Mouse (Mus musculus): ENCODE measurements around the gene Atp5s. TPM values are rescaled to one million over a fixed set of nuclear protein-coding genes. Genes with fewer than 3 reads are reported as not detected.

The Atp5s gene
- polyA plus RNA-seq, 1 experiment from 2014 or later = 21.2 TPM

DNA sequence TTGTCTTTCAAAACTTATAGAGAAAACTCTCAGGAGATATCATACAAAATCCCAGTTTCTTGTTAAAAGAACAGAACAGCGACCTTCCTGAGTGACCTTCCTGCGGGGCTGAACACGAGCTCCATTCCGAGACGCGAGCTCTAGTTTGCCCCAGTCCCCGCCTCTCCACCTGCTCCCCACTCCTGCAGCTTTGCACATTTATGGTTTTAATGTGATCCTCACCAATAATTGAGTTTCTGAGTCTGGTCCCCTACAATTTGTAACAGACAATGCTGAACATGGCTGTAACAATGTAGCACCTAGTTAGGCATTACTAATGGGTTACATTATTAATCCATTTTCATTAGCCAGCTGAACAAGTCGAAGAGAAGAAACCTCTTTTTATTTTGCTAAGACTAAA lies 56.7 kb downstream of the Atp5s start:
- DNase-seq (no peak), ATAC-seq (ENCODE audit: low read depth) (no peak)
- Histone ChIP-seq H3K4me2 (no peak overlapping the region), H3K36me3 (no peaks in the 10 kb centered on the region), H3K27ac (peak overlapping the region; percentile 96; the same call in 1 of the 2 replicates), H3K27me3 (peaks cover 1% of the 10 kb centered on the region; the same call in 1 of the 2 replicates), H3K4me3 (replicated peaks) (no peak overlapping the region), H3K4me1 (replicated peaks) (peaks cover 61% of the 10 kb centered on the region), H3K9ac (no peak overlapping the region), H3K9me3 (replicated peaks) (no peaks in the 10 kb centered on the region)
- WGBS (ENCODE audit: insufficient replicate concordance) = 91% methylated on average over 8 of the region's 8 CpGs

DNA sequence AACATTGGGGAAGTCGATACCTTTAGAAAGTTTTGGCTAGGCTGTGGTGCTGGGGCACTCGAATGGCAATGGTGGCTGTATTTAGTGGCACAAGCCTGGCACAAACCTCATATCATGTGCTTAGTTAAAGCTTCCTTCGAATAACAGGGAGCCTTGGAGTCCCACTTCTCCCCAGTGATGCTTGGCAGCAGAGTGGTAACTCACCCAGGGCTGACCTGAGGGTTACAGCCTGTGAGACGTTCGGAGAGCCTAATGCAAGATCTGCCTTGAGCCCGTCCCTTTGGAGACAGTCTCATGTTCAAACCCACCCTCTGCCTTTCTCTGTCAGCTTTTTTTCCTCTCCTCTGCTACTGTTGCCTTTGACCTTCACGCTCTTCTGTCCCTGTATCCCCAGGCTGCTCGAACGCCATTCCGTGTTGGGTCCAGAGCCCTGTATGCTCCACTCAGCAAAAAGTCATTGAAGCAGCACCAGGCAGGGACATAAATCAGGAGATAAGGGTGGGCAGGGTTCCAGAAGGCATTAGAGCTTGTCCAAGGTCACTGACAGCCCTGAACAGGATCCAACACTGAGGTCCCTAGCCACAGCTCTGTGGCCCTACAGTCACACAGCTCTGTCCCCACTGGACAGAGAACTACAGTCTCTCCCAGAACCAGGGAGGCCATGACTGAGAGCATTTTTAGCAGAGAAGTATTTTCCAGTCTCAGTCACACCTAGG lies 57.3 kb downstream of the Atp5s start:
- no peak overlapping the region for H3K4me3 ChIP-seq (replicated peaks)
- ATAC-seq (ENCODE audit: low read depth) (peak; percentile 35), DNase-seq (no peak)
- WGBS (ENCODE audit: insufficient replicate concordance) = 80% methylated on average over 10 of the region's 10 CpGs
- H3K4me1 ChIP-seq (replicated peaks) = peaks cover 61% of the 10 kb centered on the region
- H3K27ac ChIP-seq = peak overlapping the region; percentile 96
- peak overlapping the region; percentile 66 for H3K9ac ChIP-seq
- no peaks in the 10 kb centered on the region for H3K9me3 ChIP-seq (replicated peaks)
- peak overlapping the region; percentile 69 for H3K4me2 ChIP-seq
- peaks cover 4% of the 10 kb centered on the region for H3K27me3 ChIP-seq
- H3K36me3 ChIP-seq = no peaks in the 10 kb centered on the region

DNA sequence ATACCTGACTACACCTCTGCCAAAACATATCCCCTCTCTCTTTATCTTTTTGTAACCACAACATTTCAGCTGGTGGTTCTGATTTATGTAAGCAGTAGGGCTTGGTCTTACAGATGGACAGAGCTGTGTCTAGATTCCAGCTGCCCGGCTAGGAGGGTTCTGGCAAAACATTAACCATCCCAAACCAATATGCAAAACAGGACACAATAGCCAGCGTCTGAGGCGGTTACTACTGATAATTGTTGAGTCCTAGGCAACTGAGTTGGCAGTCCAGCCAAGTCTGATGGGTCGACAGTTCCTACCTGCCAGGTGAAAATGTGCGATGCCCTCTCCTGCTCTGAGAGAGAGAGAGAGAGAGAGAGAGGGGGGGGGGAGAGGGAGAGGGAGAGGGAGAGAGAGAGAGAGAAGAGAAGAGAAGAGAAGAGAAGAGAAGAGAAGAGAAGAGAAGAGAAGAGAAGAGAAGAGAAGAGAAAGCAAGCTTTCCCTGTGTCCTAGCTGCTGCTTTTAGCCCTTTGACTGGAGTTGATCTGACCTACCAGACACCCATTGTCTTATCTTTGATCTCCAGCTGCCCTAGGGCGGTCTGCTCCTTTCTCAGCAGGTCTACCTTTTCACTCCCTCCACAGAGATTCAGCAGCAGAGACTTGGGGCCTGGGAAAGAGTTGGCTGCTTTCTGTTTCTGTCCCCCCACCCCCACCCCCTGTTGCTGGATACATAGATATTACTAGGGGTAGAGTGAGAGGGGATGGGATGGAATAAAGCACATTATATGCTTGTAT lies 58.7 kb downstream of the Atp5s start:
- Histone ChIP-seq H3K9ac (peak overlapping the region; percentile 66), H3K4me2 (peak overlapping the region; percentile 69), H3K4me3 (replicated peaks) (peak overlapping the region; percentile 37)

DNA sequence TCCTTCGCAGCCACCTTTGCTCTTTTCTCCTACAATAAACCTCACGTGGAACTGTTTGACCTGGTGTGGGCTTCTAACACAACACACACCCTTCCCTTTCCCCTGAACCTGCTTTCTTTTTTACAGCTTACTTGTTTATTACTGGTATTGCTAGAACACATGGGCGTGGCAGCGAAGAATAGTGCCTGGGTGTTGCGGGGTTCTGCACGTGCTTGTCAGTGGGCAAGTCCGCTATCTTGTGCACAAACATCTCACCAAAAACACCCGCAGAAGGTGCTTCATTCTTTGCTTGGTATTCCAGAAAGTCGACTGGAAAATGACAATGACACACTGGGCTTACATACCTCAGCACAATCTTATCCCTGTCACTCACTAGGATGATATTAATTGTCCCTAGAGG lies 60.7 kb downstream of the Atp5s start:
- H3K9ac ChIP-seq = no peak overlapping the region
- 63% methylated on average over 9 of the region's 9 CpGs for WGBS (ENCODE audit: insufficient replicate concordance)
- H3K4me3 ChIP-seq (replicated peaks) = no peak overlapping the region
- H3K27me3 ChIP-seq = peaks cover 32% of the 10 kb centered on the region
- peaks cover 82% of the 10 kb centered on the region for H3K4me1 ChIP-seq (replicated peaks)
- H3K27ac ChIP-seq = peak overlapping the region; percentile 69; the same call in 1 of the 2 replicates
- H3K36me3 ChIP-seq = no peaks in the 10 kb centered on the region
- no peak overlapping the region for H3K4me2 ChIP-seq
- no peak for DNase-seq
- ATAC-seq (ENCODE audit: low read depth) = no peak
- no peaks in the 10 kb centered on the region for H3K9me3 ChIP-seq (replicated peaks)

More for the DNA sequence above, 58.7 kb downstream of the Atp5s start:
- Histone ChIP-seq H3K4me1 (replicated peaks) (peaks cover 65% of the 10 kb centered on the region), H3K27me3 (peaks cover 13% of the 10 kb centered on the region), H3K27ac (peak overlapping the region; percentile 96), H3K9me3 (replicated peaks) (no peaks in the 10 kb centered on the region), H3K36me3 (no peaks in the 10 kb centered on the region)
- peak; percentile 98 for ATAC-seq (ENCODE audit: low read depth)
- peak; percentile 80 for DNase-seq
- 37% methylated on average over 6 of the region's 6 CpGs for WGBS (ENCODE audit: insufficient replicate concordance)

DNA sequence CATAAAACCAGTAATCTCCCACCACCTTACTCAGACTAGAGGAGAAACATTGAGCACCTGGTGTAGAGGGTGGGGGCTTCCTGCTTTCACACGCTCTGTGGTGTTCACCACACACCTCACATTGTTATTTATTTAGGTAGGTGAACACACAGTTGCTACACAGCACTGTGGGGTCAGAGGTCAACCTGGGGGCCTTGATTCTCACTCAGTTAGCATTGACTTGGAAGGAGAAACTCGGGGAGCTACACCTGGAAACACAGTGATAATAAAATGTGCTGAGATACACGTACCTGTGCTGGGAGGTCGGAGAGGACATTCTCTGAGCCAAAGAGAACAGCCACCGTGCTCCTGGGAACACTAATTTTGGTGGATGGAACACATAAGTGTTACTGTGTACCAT lies 63.6 kb downstream of the Atp5s start:
- Histone ChIP-seq H3K4me2 (no peak overlapping the region), H3K27me3 (peaks cover 50% of the 10 kb centered on the region), H3K4me3 (replicated peaks) (no peak overlapping the region), H3K27ac (no peak overlapping the region), H3K36me3 (no peaks in the 10 kb centered on the region), H3K9ac (no peak overlapping the region), H3K9me3 (replicated peaks) (no peaks in the 10 kb centered on the region), H3K4me1 (replicated peaks) (peaks cover 75% of the 10 kb centered on the region)
- DNase-seq (no peak), ATAC-seq (ENCODE audit: low read depth) (no peak)
- WGBS (ENCODE audit: insufficient replicate concordance) = 72% methylated on average over 5 of the region's 5 CpGs

DNA sequence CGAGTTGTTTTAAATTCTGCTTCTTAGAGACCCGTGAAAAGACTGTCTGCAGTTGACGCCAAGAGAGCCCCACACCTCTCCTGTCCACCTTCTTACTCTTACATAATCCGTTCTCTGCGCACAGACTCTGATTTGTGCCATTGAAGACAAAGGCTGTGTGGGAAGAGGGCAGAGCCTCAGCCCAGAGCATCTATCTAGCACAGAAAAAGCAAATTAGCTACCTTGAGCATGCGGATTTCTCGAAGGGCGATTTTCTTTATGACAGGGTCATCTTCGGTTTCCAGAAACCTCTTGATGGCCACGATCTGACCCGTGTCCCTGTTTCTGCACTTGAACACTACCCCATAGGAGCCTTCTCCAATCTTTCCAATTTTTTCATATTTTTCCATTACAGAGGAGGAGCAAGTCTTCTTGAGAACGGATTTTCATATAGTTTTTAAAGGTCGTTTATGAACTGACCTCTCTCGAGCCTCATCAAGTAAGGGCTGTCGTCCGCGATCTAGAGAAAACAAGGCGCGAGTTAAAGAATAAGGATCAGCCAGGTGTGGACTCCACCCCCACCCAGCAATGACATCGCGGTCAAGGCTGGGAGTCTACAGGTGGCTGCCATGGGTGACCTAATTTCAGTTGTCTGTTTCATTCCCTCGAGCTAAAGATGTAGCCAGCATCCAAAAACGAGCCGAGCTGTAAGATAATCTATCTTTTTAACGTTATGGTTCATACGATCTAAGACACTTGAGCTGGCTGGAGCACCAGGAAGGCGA lies 65.2 kb downstream of the Atp5s start:
- ATAC-seq (ENCODE audit: low read depth) = peak; percentile 47
- Histone ChIP-seq H3K9me3 (replicated peaks) (no peaks in the 10 kb centered on the region), H3K4me1 (replicated peaks) (peaks cover 60% of the 10 kb centered on the region), H3K9ac (peak overlapping the region; percentile 77), H3K4me3 (replicated peaks) (peak overlapping the region; percentile 66), H3K4me2 (peak overlapping the region; percentile 96), H3K27ac (peak overlapping the region; percentile 60; the same call in 1 of the 2 replicates), H3K27me3 (peaks cover 59% of the 10 kb centered on the region), H3K36me3 (no peaks in the 10 kb centered on the region)
- WGBS (ENCODE audit: insufficient replicate concordance) = 34% methylated on average over 27 of the region's 27 CpGs
- DNase-seq = no peak

DNA sequence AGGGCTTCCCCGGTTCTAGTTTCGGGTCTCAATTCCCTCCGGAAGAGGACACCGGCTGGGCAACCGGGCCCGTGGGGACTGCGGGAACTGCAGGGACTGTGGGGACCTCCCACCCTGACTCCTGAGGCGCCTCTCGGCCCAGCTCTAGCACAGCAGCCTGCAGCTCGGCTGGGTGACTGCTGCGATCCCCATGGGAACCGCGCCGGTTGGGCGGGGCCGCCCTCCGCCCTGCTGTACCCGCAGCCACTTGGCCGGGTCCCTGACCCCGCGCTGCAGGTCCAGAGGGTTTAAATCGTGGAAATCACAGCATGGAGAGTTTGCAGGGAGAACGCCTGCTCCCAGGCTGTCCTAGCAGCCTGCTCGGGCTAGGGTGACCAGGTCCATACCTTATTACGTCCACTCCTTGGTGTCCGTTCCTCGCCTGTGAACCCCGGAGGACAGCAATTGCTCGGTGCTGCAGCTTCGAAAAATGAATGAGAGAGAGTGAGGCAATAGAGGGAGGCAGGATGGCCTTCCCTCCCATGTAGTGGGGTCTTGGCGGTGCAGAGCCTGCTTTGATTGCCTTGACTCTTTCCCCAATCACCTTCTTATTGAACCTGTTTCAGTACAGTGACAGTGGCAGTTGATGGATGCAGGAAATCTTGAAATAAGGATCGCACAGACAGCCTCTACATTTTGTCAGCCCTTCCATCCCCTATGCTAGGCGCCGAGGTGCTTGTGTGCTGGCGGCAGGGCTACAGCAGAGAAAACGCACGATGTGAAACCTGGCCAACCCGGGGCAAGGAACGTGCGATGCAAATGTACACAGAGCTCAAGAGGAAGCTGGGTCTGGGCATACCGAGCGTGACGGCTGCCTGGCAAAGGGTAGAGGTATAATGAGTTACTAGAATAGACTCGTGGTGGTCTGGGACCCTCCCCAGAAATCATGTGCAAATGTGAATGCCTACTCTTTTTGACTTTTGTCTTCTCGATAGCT lies 66.1 kb downstream of the Atp5s start, which contains the start of gene Cdkl1:
Gene Cdkl1, minus strand, starts transcription at position 738 of the 976 bp plus-strand sequence.
- Histone ChIP-seq H3K9me3 (replicated peaks) (no peaks in the 10 kb centered on the region), H3K4me3 (replicated peaks) (peak within 1 kb of the TSS; percentile 66), H3K4me1 (replicated peaks) (peaks cover 53% of the 10 kb centered on the region), H3K4me2 (peak within 1 kb of the TSS; percentile 96), H3K9ac (peak within 1 kb of the TSS; percentile 77), H3K36me3 (no peaks in the 10 kb centered on the region), H3K27ac (peak within 1 kb of the TSS; percentile 60), H3K27me3 (peaks cover 59% of the 10 kb centered on the region)
- DNase-seq = peak; percentile 71
- 2% methylated on average over 45 of the region's 45 CpGs for WGBS (ENCODE audit: insufficient replicate concordance)
- peak; percentile 99 for ATAC-seq (ENCODE audit: low read depth)

MicroRNAs within 50 kb of the gene (microRNA counts, 519-probe panel; counts per million panel counts)
- 114 counts per million for microRNA mmu-miR-681

Small RNA genes lying within 50 kb of the gene (microRNA-seq; reads per million reads assigned to microRNA genes)
- gene Mir681 = not detected

Other genes starting within 250 kb of the Atp5s start
- gene Vcpkmt, start 141.9 kb upstream of the Atp5s start, polyA plus RNA-seq (2015; fragmentation: Nextera tagmentation; extraction: Ambion mirVana) = 16.7 and 17.5 TPM in 2 replicates
- 3.1 and 3.4 TPM in 2 replicates for gene Sos2, start 43.1 kb upstream of the Atp5s start, polyA plus RNA-seq (2015; fragmentation: Nextera tagmentation; extraction: Ambion mirVana)
- gene L2hgdh, start 77 bp upstream of the Atp5s start, polyA plus RNA-seq (2015; fragmentation: Nextera tagmentation; extraction: Ambion mirVana) = 15.5 and 18.6 TPM in 2 replicates
- 1.3 and 1.8 TPM in 2 replicates for gene Cdkl1, start 66.3 kb downstream of the Atp5s start, polyA plus RNA-seq (2015; fragmentation: Nextera tagmentation; extraction: Ambion mirVana)
- gene Atl1, start 167.7 kb downstream of the Atp5s start, polyA plus RNA-seq (2015; fragmentation: Nextera tagmentation; extraction: Ambion mirVana) = 1.4 and 1.5 TPM in 2 replicates
- 20.7 and 25.4 TPM in 2 replicates for gene Map4k5, start 168.2 kb downstream of the Atp5s start, polyA plus RNA-seq (2015; fragmentation: Nextera tagmentation; extraction: Ambion mirVana)